Mouse (Mus musculus) myocyte (in vitro differentiated cells): ENCODE data around the gene Fancd2. TPM values are rescaled to one million over a fixed set of nuclear protein-coding genes. Genes with fewer than 3 reads are reported as not detected.

Experiments used
- H3K27me3 ChIP-seq: one replicate; pipeline ENCODE4 v1.6.1; 2011; ENCODE audit not compliant: control insufficient read depth, insufficient read depth, insufficient read length
- H3K36me3 ChIP-seq: one replicate; pipeline ENCODE4 v1.6.1; 2011; ENCODE audit not compliant: control insufficient read depth, insufficient read depth
- H3K4me2 ChIP-seq: one replicate; pipeline ENCODE4 v1.6.1; 2011; ENCODE audit warnings: low read depth, control low read depth
- H3K4me3 ChIP-seq: one replicate; pipeline ENCODE4 v1.5.1; 2011; ENCODE audit warnings: mild to moderate bottlenecking, control low read depth, moderate library complexity
- H3K79me2 ChIP-seq: one replicate; pipeline ENCODE4 v1.6.1; 2011; ENCODE audit not compliant: control insufficient read depth, insufficient read depth
- H3ac ChIP-seq: one replicate; pipeline ENCODE4 v1.6.1; 2011; ENCODE audit not compliant: control insufficient read depth, insufficient read length
- CEBPB ChIP-seq: IDR thresholded peaks from 2 replicates; pipeline ENCODE4 v1.6.1; 2011; ENCODE audit warnings: mild to moderate bottlenecking, moderate library complexity; ENCODE audit not compliant: poor library complexity, insufficient read depth, severe bottlenecking
- E2F4 ChIP-seq: IDR thresholded peaks from one replicate; pipeline ENCODE4 v1.6.1; 2011; ENCODE audit warnings: mild to moderate bottlenecking, control low read depth, moderate library complexity; ENCODE audit not compliant: insufficient read depth
- MAX ChIP-seq: IDR thresholded peaks from one replicate; pipeline ENCODE4 v1.6.1; 2011; ENCODE audit warnings: low read depth, mild to moderate bottlenecking, control low read depth
- MYOD1 ChIP-seq, 3 experiments: IDR thresholded peaks; one replicate each; pipeline ENCODE4 v1.6.1; 2011; ENCODE audit warnings: control low read depth in 2 of 3, low read depth in 2 of 3, mild to moderate bottlenecking in 2 of 3, moderate library complexity in 1 of 3; ENCODE audit not compliant: insufficient read length in 2 of 3, control insufficient read depth in 1 of 3
- MYOG ChIP-seq, 3 experiments: IDR thresholded peaks; one replicate each; pipeline ENCODE4 v1.6.1; 2011; ENCODE audit warnings: control low read depth in 2 of 3, low read depth in 2 of 3, mild to moderate bottlenecking in 2 of 3; ENCODE audit not compliant: insufficient read length in 2 of 3, control insufficient read depth in 1 of 3, insufficient read depth in 1 of 3
- POLR2A ChIP-seq: IDR thresholded peaks from one replicate; pipeline ENCODE4 v1.6.1; 2011; ENCODE audit warnings: low read depth, mild to moderate bottlenecking, control low read depth, moderate library complexity; ENCODE audit not compliant: insufficient read length
- POLR2AphosphoS2 ChIP-seq: IDR thresholded peaks from one replicate; pipeline ENCODE4 v1.6.1; 2011; ENCODE audit warnings: low read depth, control low read depth; ENCODE audit not compliant: insufficient read length
- REST ChIP-seq: IDR thresholded peaks from one replicate; pipeline ENCODE4 v1.6.1; 2011; ENCODE audit warnings: mild to moderate bottlenecking, control low read depth, moderate library complexity; ENCODE audit not compliant: insufficient read depth, insufficient read length
- SRF ChIP-seq: IDR thresholded peaks from one replicate; pipeline ENCODE4 v1.6.1; 2011; ENCODE audit warnings: low read depth; ENCODE audit not compliant: control insufficient read depth, insufficient read length
- TCF12 ChIP-seq: IDR thresholded peaks from one replicate; pipeline ENCODE4 v1.6.1; 2011; ENCODE audit warnings: mild to moderate bottlenecking, control low read depth; ENCODE audit not compliant: poor library complexity, insufficient read depth, severe bottlenecking
- TCF3 ChIP-seq: IDR thresholded peaks from one replicate; pipeline ENCODE4 v1.6.1; 2011; ENCODE audit warnings: low read depth, control low read depth; ENCODE audit not compliant: insufficient read length
- USF1 ChIP-seq: IDR thresholded peaks from one replicate; pipeline ENCODE4 v1.6.1; 2011; ENCODE audit warnings: low read depth, mild to moderate bottlenecking, control low read depth, moderate library complexity
- polyA plus RNA-seq: library from polyadenylated mRNA; unstranded; fragments of >200 nt; fragmentation: generic; extraction: Trizol; gene quantifications from one replicate; pipeline ENCODE4 v1.2.1, GENCODE M21; 2012; ENCODE audit warnings: missing spikeins

Fancd2 gene
- polyA plus RNA-seq, result 2.3 TPM

DNA sequence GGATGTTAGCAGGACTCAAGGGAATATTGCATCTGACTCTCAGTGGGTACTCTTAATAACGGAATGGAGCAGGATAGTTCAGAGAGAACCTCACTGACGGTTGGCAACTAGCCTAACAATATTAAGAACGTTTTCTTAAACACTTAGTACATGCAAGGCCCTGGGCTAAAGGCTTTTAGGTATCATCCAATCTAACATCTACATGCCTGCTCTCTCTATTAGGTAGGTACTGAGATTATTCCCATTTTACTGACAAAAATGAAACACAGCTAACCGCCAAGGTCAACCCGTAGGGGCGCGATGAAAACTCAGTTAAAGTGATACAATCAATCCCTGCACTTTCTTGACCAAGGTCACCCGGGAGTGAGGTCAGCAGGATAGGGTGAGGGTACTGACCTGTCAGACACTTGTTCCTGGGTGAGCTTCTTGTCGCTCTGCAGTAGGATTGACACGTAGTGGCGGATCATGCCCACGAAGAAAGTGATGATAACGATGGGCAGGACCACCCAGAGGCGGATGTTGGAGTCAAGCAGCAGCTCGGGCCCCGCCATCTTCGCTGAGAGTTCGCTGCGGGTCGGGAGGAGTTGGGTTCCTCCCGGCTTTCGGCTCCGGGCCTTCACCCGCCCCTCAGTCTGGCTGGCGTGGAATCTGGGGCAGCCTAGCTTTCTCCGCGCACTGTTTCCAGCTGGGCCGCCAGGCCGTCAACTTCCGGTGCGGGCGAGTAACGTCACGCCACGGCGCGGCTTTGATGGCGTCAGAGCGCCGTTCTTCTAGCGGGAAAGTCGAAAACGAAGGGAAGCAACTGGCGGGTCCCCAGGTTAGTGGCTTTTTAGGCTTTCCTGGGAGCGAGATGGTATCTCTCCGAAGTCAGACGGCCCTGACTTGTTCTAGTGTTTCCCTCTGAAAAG lies at the start of gene Fancd2, which contains the start of gene Emc3:
TSS of gene Fancd2 (plus strand) at position 751 of the 908 bp plus-strand sequence.
TSS of gene Emc3 (minus strand) at position 721 of the 908 bp plus-strand sequence.
- TF ChIP-seq TCF12, result no peak
- no peak for TF ChIP-seq MYOD1 (IDR thresholded peaks at IDR 0.05; ENCODE audit: control insufficient read depth in 1 of 3, insufficient read length in 2 of 3, low read depth in 2 of 3)
- no peak for TF ChIP-seq CEBPB
- TF ChIP-seq MYOG (IDR thresholded peaks at IDR 0.05; ENCODE audit: control insufficient read depth in 1 of 3, insufficient read depth in 1 of 3, insufficient read length in 2 of 3, low read depth in 2 of 3), result peak in 2 of 3 experiments; percentile 15 to 48
- TF ChIP-seq POLR2AphosphoS2, result peak; percentile 71
- TF ChIP-seq SRF, result peak; percentile 89
- TF ChIP-seq REST, result no peak
- peak; percentile 97 for TF ChIP-seq E2F4
- TF ChIP-seq POLR2A, result peak; percentile 64
- peak within 1 kb of the TSS; percentile 95 for H3K4me3 ChIP-seq
- no peaks in the 10 kb centered on the region for H3K27me3 ChIP-seq
- peak within 1 kb of the TSS; percentile 98 for H3K4me2 ChIP-seq
- no peaks in the 10 kb centered on the region for H3K36me3 ChIP-seq
- H3K79me2 ChIP-seq, result peaks cover 47% of the 10 kb centered on the region
- peak within 1 kb of the TSS; percentile 4 for H3ac ChIP-seq

GRCm38 (mm10) chr6:113482477-113483099 lies 48.9 kb upstream of the Fancd2 start:
- TF ChIP-seq E2F4, result no peak
- no peak for TF ChIP-seq MYOG (IDR thresholded peaks at IDR 0.05; ENCODE audit: control insufficient read depth in 1 of 3, insufficient read depth in 1 of 3, insufficient read length in 2 of 3, low read depth in 2 of 3)
- TF ChIP-seq POLR2A, result no peak
- TF ChIP-seq SRF, result no peak
- no peak for TF ChIP-seq POLR2AphosphoS2
- TF ChIP-seq TCF3, result no peak
- no peak for TF ChIP-seq MYOD1 (IDR thresholded peaks at IDR 0.05; ENCODE audit: control insufficient read depth in 1 of 3, insufficient read length in 2 of 3, low read depth in 2 of 3)
- TF ChIP-seq MAX, result no peak
- TF ChIP-seq USF1, result no peak
- TF ChIP-seq CEBPB, result no peak
- no peak for TF ChIP-seq TCF12
- TF ChIP-seq REST, result no peak

DNA sequence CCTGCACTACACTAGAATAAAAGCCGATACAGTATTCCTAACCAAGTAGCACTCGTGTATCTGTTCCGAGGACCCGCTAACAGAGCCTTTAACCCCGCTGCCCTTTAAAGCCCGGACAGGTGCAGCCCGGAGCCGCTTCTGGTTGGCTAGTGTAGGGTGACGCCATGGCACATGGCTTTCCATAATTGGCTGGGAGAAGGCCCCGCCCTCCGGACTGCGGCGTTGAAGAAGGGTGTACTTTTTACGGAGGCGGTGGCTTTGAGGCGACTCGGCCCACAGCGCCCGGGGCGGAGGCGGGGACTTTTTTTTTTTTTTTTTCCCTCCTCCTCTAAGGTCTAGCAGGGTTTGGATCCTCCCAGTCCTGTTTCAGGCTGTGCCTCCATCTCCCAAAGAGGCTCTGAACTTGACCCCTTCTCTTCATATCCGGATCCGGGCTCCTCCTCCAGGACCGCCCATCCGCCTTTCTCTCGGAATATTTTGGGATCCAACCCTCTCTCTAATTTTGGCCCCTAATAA lies 48.3 kb upstream of the Fancd2 start, which contains the start of gene Creld1:
TSS of gene Creld1 (plus strand) at position 198 of the 516 bp plus-strand sequence.
- no peak within 1 kb of the TSS for H3ac ChIP-seq
- TF ChIP-seq USF1 (no peak), POLR2A (peak; percentile 13)
- H3K4me3 ChIP-seq, result peak within 1 kb of the TSS; percentile 33
- H3K36me3 ChIP-seq, result peaks cover 2% of the 10 kb centered on the region
- no peaks in the 10 kb centered on the region for H3K79me2 ChIP-seq
- H3K4me2 ChIP-seq, result peak within 1 kb of the TSS; percentile 80
- no peaks in the 10 kb centered on the region for H3K27me3 ChIP-seq

More at GRCm38 (mm10) chr6:113482477-113483099, 48.9 kb upstream of the Fancd2 start:
- Histone ChIP-seq H3K4me3 (peak overlapping the region; percentile 33), H3K36me3 (peaks cover 4% of the 10 kb centered on the region), H3K79me2 (no peaks in the 10 kb centered on the region), H3K27me3 (no peaks in the 10 kb centered on the region), H3ac (no peak overlapping the region), H3K4me2 (peak overlapping the region; percentile 80)

GRCm38 (mm10) chr6:113483729-113484128 lies 47.8 kb upstream of the Fancd2 start:
- no peaks in the 10 kb centered on the region for H3K79me2 ChIP-seq
- H3K36me3 ChIP-seq, result no peaks in the 10 kb centered on the region
- no peak for TF ChIP-seq MYOD1 (IDR thresholded peaks at IDR 0.05; ENCODE audit: control insufficient read depth in 1 of 3, insufficient read length in 2 of 3, low read depth in 2 of 3)
- no peak for TF ChIP-seq POLR2AphosphoS2
- TF ChIP-seq MYOG (IDR thresholded peaks at IDR 0.05; ENCODE audit: control insufficient read depth in 1 of 3, insufficient read depth in 1 of 3, insufficient read length in 2 of 3, low read depth in 2 of 3), result no peak
- TF ChIP-seq POLR2A, result no peak
- TF ChIP-seq USF1, result no peak
- no peak for TF ChIP-seq E2F4
- no peak for TF ChIP-seq SRF
- TF ChIP-seq TCF12, result no peak
- no peak for TF ChIP-seq REST
- no peak for TF ChIP-seq TCF3
- no peak for TF ChIP-seq CEBPB
- no peak for TF ChIP-seq MAX
- no peaks in the 10 kb centered on the region for H3K27me3 ChIP-seq
- H3K4me3 ChIP-seq, result peak overlapping the region; percentile 33
- H3K4me2 ChIP-seq, result peak overlapping the region; percentile 80
- H3ac ChIP-seq, result no peak overlapping the region
